Mouse (Mus musculus) ovary, adult 2 months (tissue): ENCODE data around the gene Ctsj. TPM values are rescaled to one million over a fixed set of nuclear protein-coding genes. Genes with fewer than 3 reads are reported as not detected.

Experiments used
- polyA plus RNA-seq: library from polyadenylated mRNA; depleted of rRNA; stranded (reverse); fragments of >200 nt; gene quantifications from 2 replicates; pipeline ENCODE4 v1.2.3, GENCODE M21; 2012; rRNA removed

Gene Ctsj
- polyA plus RNA-seq: not detected in 2 replicates

DNA sequence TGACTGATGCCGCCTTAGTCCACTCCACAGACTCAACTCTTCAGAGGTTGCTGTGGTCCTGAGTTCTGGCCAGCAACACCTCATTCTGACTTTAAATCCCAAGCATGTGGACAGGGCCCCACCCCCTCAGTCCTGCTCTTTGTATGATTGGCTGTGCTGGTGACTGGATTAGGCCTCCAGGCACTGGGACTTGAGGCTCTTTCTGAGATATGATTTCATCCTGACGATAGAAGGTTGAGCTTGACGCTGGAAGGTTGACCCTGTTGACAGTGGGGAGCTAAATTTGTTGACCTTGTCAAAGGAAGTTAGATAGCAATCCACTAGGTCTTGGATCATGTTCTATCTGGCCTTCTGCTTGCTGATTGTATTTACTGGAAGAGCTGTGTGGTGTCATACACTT is at the start of gene Ctsj:
Gene Ctsj (minus strand): TSS at position 101 of the 400 bp plus-strand sequence.

DNA sequence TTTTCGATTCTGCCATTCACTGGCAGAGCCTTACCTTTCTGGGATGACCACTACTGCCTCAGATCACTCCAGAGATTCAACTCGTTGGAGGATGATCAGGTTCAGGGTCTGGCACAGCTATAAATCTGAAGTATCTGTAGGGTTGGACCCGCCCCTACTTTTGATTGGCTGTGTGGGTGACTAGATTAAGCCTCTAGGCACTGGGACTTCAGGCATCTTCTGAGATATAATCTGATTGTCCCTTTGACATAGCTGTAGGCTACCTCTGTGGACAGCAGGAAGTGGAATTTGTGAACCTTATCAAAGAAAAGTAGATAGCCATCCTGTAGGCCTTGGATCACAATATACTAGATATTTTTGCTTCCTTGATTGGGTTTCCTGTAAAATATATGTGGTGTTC is 34.8 kb upstream of the Ctsj start, which contains the start of gene Ctsq:
Gene Ctsq (minus strand): TSS at position 101 of the 400 bp plus-strand sequence.

Other genes starting within 250 kb of the Ctsj start
- not detected in 2 replicates for gene BC051665, start 219.6 kb downstream of the Ctsj start, polyA plus RNA-seq
- gene Ctsll3, start 203.1 kb downstream of the Ctsj start, polyA plus RNA-seq: not detected in 2 replicates
- 0.12 TPM in 1 of 2 replicates, not detected in the other for gene 4930486L24Rik, start 141.5 kb downstream of the Ctsj start, polyA plus RNA-seq
- gene Gm49392, start 109.1 kb downstream of the Ctsj start, polyA plus RNA-seq: 0.14 TPM in 1 of 2 replicates, not detected in the other
- gene Ctla2b, start 108.5 kb downstream of the Ctsj start, polyA plus RNA-seq: 0.76 and 1.4 TPM in 2 replicates
- not detected in 2 replicates for gene Tpbpb, start 101.1 kb downstream of the Ctsj start, polyA plus RNA-seq
- not detected in 2 replicates for gene Gm49393, start 70.4 kb downstream of the Ctsj start, polyA plus RNA-seq
- gene Gm49391, start 69.4 kb downstream of the Ctsj start, polyA plus RNA-seq: 0.75 TPM in 1 of 2 replicates, not detected in the other
- gene Ctla2a, start 69.3 kb downstream of the Ctsj start, polyA plus RNA-seq: 9.6 and 12.4 TPM in 2 replicates
- not detected in 2 replicates for gene Tpbpa, start 64.0 kb downstream of the Ctsj start, polyA plus RNA-seq
- gene Ctsq, start 34.7 kb upstream of the Ctsj start, polyA plus RNA-seq: not detected in 2 replicates
- gene Ctsr, start 158.3 kb upstream of the Ctsj start, polyA plus RNA-seq: not detected in 2 replicates
- not detected in 2 replicates for gene Cts6, start 197.5 kb upstream of the Ctsj start, polyA plus RNA-seq
- not detected in 2 replicates for gene Cts8, start 249.4 kb upstream of the Ctsj start, polyA plus RNA-seq